Mouse (Mus musculus) C2C12 (cell line): ENCODE data around the gene Camkmt. TPM values are rescaled to one million over a fixed set of nuclear protein-coding genes. Genes with fewer than 3 reads are reported as not detected.

Experiments used
- H3K27me3 ChIP-seq: one replicate; pipeline ENCODE4 v1.6.1; 2011; ENCODE audit not compliant: control insufficient read depth, insufficient read depth, insufficient read length
- H3K36me3 ChIP-seq: one replicate; pipeline ENCODE4 v1.6.1; 2011; ENCODE audit not compliant: control insufficient read depth, insufficient read depth
- H3K4me3 ChIP-seq: one replicate; pipeline ENCODE4 v1.5.1; 2011; ENCODE audit warnings: mild to moderate bottlenecking, control low read depth; ENCODE audit not compliant: poor library complexity, insufficient read depth, severe bottlenecking
- H3K79me2 ChIP-seq: one replicate; pipeline ENCODE4 v1.6.1; 2011; ENCODE audit not compliant: control insufficient read depth, insufficient read depth
- H3K79me3 ChIP-seq: one replicate; pipeline ENCODE4 v1.6.1; 2011; ENCODE audit warnings: low read depth, control low read depth
- H3ac ChIP-seq: one replicate; pipeline ENCODE3; 2011; ENCODE audit warnings: low read depth; ENCODE audit not compliant: control insufficient read depth, insufficient read length
- CEBPB ChIP-seq: IDR thresholded peaks from one replicate; pipeline ENCODE4 v1.6.1; 2011; ENCODE audit warnings: low read depth, mild to moderate bottlenecking, control low read depth, moderate library complexity
- CTCF ChIP-seq: IDR thresholded peaks from one replicate; pipeline ENCODE4 v1.5.1; 2011; ENCODE audit not compliant: control insufficient read depth, insufficient read depth, insufficient read length
- FOSL1 ChIP-seq: IDR thresholded peaks from one replicate; pipeline ENCODE4 v1.8.0; 2011; ENCODE audit warnings: mild to moderate bottlenecking, low read length; ENCODE audit not compliant: poor library complexity, insufficient read depth, severe bottlenecking
- MAX ChIP-seq: IDR thresholded peaks from one replicate; pipeline ENCODE4 v1.6.1; 2011; ENCODE audit warnings: mild to moderate bottlenecking, control low read depth
- MYOD1 ChIP-seq: IDR thresholded peaks from one replicate; pipeline ENCODE4 v1.6.1; 2011; ENCODE audit warnings: low read depth; ENCODE audit not compliant: control insufficient read depth, insufficient read length
- MYOG ChIP-seq: IDR thresholded peaks from one replicate; pipeline ENCODE4 v1.6.1; 2011; ENCODE audit not compliant: control insufficient read depth, insufficient read length; ENCODE audit errors: extremely low read depth
- USF1 ChIP-seq: IDR thresholded peaks from one replicate; pipeline ENCODE4 v1.6.1; 2011; ENCODE audit warnings: low read depth, mild to moderate bottlenecking, control low read depth, moderate library complexity
- polyA plus RNA-seq: library from polyadenylated mRNA; unstranded; fragments of >200 nt; fragmentation: generic; extraction: Trizol; gene quantifications from one replicate; pipeline ENCODE4 v1.2.1, GENCODE M21; 2012; ENCODE audit warnings: missing spikeins

Gene Camkmt
- polyA plus RNA-seq, 1 experiment, result 1.6 TPM

GRCm38 (mm10) chr17:85071088-85071775 lies 19.1 kb upstream of the Camkmt start:
- no peak for TF ChIP-seq FOSL1
- Histone ChIP-seq H3K36me3 (peaks cover 43% of the 10 kb centered on the region), H3ac (no peak overlapping the region), H3K79me2 (no peaks in the 10 kb centered on the region), H3K4me3 (no peak overlapping the region), H3K27me3 (no peaks in the 10 kb centered on the region), H3K79me3 (no peaks in the 10 kb centered on the region)

DNA sequence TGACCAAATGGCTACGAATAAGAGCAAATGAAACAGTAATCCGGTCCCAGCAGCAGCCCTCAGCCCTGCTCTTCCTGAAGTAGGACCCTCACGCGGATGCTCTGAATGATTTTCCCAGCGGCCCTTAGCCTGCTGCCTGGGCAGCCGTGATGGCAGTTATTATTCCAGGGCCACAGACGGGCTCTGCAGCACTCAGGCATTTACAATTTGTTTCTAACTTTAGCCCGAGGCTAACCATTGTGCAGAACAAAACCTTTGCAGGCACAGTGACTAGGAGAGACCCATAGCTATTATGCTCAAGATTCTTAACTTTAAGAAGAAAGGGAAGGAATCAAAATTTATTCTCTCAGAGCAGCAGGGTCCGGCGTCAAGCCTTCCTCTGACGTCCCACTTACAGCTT lies 18.0 kb upstream of the Camkmt start:
- TF ChIP-seq MYOD1 (no peak), CEBPB (no peak), CTCF (no peak), MAX (no peak), MYOG (no peak), FOSL1 (no peak), USF1 (no peak)
- Histone ChIP-seq H3ac (no peak overlapping the region), H3K79me3 (no peaks in the 10 kb centered on the region), H3K4me3 (no peak overlapping the region), H3K36me3 (peaks cover 41% of the 10 kb centered on the region), H3K27me3 (no peaks in the 10 kb centered on the region), H3K79me2 (no peaks in the 10 kb centered on the region)

DNA sequence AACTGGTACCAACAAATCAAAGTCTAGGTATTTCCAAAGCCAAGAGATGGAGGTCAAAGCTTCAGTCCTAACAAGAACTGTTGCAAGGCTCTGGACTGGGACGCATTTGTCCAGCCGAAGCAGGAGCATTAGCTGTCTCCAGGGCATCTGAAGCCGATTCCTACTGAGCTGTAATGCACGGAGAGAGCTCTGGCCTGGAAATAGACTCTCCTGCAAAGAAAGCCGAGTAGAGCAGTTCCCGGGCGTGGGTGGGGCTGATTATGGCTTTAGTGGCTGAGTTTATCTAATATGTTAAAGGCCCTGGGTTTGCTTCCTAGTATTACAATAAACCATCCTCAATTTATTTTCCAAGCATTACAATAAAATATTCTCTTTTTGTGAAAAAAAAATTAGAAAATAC lies 17.1 kb upstream of the Camkmt start:
- no peak overlapping the region for H3ac ChIP-seq
- H3K4me3 ChIP-seq, result no peak overlapping the region
- no peaks in the 10 kb centered on the region for H3K79me3 ChIP-seq
- H3K27me3 ChIP-seq, result no peaks in the 10 kb centered on the region
- H3K36me3 ChIP-seq, result peaks cover 43% of the 10 kb centered on the region
- no peak for TF ChIP-seq CTCF
- no peak for TF ChIP-seq CEBPB
- no peak for TF ChIP-seq MYOD1
- TF ChIP-seq FOSL1, result no peak
- TF ChIP-seq MYOG, result no peak
- no peak for TF ChIP-seq USF1
- no peak for TF ChIP-seq MAX
- no peaks in the 10 kb centered on the region for H3K79me2 ChIP-seq

- H3K27me3 ChIP-seq, result no peaks in the 10 kb centered on the region
- no peaks in the 10 kb centered on the region for H3K79me2 ChIP-seq
- TF ChIP-seq USF1 (no peak), MYOD1 (no peak), CTCF (no peak), MYOG (no peak), FOSL1 (no peak), CEBPB (no peak), MAX (no peak)
- H3K36me3 ChIP-seq, result peaks cover 44% of the 10 kb centered on the region
- H3K4me3 ChIP-seq, result no peak overlapping the region
- no peak overlapping the region for H3ac ChIP-seq
- H3K79me3 ChIP-seq, result no peaks in the 10 kb centered on the region
These were observed 16.3 kb upstream of the Camkmt start for GRCm38 (mm10) chr17:85074083-85074482.

GRCm38 (mm10) chr17:85079276-85079675 lies 11.1 kb upstream of the Camkmt start:
- Histone ChIP-seq H3K79me3 (no peaks in the 10 kb centered on the region), H3K4me3 (no peak overlapping the region), H3ac (no peak overlapping the region), H3K36me3 (peaks cover 28% of the 10 kb centered on the region), H3K79me2 (no peaks in the 10 kb centered on the region), H3K27me3 (no peaks in the 10 kb centered on the region)
- TF ChIP-seq USF1, result no peak
- TF ChIP-seq CTCF, result no peak
- TF ChIP-seq MAX, result no peak
- TF ChIP-seq MYOG, result no peak
- TF ChIP-seq MYOD1, result no peak
- TF ChIP-seq FOSL1, result no peak
- TF ChIP-seq CEBPB, result no peak

GRCm38 (mm10) chr17:85080781-85081180 lies 9.6 kb upstream of the Camkmt start:
- TF ChIP-seq CEBPB (no peak), MAX (no peak), CTCF (no peak), USF1 (no peak), MYOD1 (no peak), FOSL1 (no peak), MYOG (no peak)
- H3K4me3 ChIP-seq, result no peak overlapping the region

More at GRCm38 (mm10) chr17:85080781-85081180, 9.6 kb upstream of the Camkmt start:
- H3K36me3 ChIP-seq, result peaks cover 24% of the 10 kb centered on the region
- no peaks in the 10 kb centered on the region for H3K79me3 ChIP-seq
- H3K27me3 ChIP-seq, result no peaks in the 10 kb centered on the region
- H3K79me2 ChIP-seq, result no peaks in the 10 kb centered on the region
- H3ac ChIP-seq, result no peak overlapping the region
